Mouse (Mus musculus) lung, postnatal 36 days (tissue): ENCODE data around the gene Garem2.

Experiments
- DNase-seq: peaks from one replicate; pipeline ENCODE4 v3.0.0; 2022; ENCODE audit warnings: mixed read lengths

Garem2 gene

DNA sequence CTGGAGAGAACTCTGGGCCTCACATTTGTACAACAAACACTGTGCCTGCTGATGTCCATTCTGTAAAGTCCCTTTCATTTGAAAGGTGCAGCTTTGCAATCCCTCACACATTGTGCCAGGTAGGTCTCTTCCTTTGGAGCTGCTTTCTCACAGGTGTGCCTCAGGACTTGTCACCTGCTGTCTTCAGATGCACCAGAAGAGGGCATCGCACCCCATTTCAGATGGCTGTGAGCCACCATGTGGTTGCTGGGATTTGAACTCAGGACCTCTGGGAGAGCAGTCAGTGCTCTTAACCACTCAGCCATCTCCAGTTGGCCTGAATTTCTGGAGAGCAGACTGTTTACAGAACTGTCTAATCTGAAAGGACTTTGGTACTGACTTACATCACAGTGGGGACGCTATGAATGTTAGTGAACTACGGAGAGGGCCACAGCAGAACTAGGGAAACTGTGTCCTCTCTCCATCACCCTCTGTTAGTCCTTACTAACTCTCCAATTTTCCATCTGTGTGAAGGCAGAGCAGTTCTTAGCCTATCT lies 7.6 kb downstream of the Garem2 start:
- DNase-seq, result no peak

DNA sequence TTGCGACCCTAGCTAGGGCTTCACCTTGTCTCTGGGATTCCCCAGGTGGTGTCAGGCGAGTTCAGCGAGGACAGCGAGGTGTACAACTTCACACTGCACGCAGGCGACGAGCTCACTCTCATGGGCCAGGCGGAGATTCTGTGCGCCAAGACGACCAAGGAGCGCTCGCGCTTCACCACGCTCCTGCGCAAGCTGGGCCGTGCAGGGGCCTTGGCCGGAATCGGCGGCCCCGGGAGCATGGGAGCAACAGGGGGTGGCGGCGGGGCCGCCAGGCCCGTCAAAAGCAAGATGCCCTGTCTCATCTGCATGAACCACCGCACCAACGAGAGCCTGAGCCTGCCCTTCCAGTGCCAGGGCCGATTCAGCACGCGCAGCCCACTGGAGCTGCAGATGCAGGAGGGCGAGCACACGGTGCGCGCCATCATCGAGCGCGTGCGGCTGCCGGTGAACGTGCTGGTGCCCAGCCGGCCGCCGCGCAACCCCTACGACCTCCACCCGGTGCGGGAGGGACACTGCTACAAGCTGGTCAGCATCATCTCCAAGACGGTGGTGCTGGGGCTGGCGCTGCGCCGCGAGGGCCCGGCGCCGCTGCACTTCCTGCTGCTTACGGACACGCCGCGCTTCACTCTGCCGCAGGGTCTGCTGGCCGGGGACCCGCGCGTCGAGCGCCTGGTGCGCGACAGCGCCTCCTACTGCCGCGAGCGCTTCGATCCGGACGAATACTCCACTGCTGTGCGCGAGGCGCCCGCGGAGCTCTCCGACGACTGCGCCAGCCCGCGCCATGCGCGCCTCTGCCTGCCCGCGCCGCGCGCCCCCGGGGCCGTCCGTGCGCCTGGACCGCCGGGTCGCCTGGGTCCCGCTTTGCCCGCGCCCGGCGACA lies 9.2 kb downstream of the Garem2 start:
- peak; percentile 44 for DNase-seq

DNA sequence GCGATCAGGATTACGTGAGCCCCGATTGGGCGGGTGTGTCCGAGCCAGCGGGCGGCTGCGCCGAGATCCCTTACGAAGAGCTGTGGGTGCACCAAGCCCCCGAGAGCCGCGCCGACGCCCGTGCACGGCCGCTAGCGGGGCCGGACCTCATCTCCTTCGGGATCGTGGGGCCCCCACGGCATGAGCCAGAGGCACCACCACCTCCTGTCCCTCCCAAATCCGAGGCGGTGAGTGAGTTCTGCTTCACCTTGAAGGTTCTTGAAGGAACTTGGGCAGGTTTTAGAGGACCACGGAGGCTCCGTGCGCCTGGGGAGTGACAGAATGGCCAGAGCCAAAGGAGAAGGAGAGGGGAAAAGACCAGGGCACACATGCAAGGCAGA lies 9.8 kb downstream of the Garem2 start:
- DNase-seq, result no peak

DNA sequence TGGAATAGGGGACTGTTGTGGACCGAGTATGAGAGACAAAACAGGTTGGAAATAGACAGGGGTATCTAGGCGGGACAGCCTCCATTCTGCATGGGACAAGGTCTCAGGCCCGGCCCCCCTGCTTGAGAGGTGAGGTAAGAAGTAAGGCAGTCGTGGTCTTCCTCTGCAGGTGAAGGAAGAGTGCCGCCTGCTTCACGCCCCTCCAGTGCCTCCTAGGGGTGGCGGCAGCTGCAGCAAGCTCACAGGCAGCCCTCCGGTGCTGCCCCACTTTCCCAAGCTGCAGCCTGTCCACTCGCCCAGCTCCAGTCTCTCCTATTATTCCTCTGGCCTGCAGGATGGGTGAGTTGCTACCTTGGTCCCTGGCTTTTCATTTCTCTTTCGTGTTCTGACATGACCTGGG lies 10.8 kb downstream of the Garem2 start:
- DNase-seq, result no peak

DNA sequence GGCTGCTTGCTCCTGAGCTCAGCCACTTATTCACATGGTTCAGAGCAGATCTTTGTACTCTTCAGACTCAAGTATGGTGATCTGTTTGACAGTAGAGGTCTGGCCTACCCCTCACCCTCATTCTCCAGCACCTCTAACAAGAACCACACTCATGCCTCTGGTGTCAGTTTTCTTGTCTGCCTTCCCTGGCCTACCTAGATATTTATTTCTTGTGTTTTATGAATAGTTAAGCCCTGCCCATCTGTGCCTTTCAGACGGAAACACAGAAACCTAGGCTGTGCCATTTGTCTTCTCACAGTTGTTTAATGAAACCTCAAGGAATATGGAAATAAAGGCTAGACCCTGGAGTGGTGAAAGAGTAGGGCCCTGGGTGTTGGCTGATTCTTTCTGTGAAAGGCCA lies 13.1 kb downstream of the Garem2 start:
- no peak for DNase-seq

DNA sequence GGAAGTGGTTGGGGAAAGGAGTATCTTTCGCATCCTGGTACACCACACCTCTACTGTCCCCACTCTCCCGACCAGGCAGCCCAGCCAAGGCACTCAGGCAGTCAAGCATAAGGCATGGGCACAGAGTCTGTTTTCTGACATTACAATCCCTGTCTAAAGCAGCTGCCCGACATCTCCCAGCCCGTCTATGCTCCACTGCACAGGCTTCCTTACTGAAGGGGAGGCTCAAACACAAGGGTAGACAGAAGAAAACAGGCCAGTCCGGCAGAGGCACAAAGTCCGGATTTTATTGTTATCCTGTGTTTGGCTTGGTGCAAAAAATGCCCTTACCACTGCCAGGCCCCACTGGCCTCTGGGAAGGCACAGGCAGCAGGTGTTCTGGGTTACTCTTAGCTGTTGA lies 14.2 kb downstream of the Garem2 start:
- DNase-seq, result no peak

DNA sequence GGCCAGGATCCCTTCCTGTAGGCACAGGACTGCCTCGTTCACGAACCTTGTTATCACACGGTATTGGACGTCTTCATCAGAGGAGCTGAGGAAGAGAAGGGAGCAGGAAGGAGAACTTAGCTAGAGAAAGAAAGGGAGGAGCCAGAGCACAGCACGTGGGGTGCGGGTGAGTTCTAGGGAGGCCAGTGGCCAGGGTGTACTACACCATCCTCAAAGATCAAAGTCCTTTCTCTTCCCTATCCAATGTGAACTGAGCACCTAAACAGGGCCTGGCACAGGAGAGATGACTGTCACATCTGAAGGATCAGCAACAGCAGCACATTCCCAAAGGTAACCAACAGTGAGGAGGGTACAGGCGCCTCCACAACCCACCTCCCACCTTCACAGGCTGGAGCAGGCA lies 15.1 kb downstream of the Garem2 start:
- DNase-seq, result no peak

DNA sequence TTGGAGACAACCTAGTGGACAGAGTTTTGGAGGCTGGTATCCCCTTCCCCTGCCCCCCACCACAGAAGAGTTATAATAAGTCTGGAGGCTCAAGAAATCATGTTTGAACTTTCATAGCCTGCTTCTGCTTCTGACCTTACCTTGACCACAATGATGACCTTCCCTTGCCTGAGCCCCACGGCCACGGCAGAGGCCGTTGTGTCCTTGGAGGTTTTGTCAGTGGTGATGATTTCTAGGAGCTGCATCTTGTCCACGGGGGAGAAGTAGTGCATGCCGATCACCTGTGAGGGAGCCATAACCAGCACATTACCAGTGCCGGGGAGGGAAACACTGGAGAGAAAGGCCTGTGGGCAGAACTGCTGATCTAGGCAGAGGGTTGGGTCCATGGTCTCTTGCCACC lies 17.5 kb downstream of the Garem2 start:
- no peak for DNase-seq

DNA sequence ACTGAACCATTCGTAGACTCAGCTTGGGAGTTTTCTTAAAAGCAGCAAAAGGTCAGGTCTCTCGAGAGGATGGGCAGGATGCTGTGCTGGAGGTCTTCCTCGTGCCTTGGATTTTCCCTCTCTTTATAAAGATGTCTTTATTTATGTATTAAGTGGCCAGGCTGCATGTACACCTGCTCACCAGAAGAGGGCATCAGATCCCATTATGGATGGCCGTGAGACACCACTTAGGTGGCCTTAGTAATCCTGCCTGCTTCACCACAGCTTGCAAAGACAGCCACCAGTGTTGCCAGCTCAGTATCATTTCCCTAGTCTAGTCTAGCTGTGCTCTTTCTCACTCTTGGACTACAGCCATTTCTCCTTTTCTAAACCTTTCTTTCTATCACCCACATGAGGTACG lies 20.6 kb downstream of the Garem2 start:
- peak; percentile 55 for DNase-seq

DNA sequence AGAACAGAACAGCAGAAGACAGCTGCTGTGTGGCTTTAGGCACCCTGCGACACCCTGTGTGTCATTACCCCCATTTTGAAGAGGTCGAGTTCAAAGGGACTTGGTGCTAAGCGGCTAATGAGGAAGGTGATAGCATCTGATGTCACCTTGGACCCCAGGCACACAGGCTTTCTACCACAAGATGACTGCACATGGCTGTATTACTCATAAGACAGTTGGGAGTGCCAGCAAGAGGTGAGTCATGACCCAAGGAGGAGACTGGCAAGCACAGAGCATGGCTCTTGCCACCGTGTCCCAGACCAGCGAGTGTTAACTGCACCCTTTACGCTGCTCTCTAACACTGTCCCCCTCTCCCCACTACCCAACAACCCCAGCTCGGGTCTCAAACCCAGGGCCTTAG lies 21.8 kb downstream of the Garem2 start:
- DNase-seq, result no peak

DNA sequence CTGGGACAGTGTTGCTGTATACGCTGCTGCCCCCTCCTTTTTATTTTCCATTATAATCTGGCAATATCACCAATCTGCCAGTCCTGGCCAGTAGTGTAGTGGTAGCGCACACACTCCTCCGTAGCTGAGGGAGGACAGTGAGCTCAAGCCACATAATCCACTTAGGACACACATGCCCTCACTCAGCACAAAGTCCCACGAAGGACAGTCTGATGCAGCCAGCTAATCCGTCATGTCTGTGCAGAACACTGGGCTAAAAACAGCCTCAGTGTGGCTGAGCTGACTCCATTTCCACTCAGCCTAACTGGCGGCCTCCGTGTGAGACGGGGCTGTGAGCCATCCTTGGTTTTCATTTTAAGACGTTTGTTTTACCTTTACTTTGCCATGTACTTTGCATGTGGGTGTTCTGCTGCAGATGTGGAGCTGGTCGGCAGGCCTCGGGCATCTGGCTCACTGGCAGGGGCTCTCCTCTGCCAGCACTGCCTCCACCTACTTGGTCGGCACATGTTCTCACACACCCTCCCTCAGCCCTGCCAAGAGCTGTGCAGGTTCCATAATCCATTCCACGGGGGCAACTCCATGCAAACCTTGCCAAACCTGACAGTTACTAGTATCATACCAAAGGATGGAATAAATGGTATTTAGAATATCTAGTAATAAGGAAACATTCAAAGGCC lies 23.1 kb downstream of the Garem2 start:
- no peak for DNase-seq

DNA sequence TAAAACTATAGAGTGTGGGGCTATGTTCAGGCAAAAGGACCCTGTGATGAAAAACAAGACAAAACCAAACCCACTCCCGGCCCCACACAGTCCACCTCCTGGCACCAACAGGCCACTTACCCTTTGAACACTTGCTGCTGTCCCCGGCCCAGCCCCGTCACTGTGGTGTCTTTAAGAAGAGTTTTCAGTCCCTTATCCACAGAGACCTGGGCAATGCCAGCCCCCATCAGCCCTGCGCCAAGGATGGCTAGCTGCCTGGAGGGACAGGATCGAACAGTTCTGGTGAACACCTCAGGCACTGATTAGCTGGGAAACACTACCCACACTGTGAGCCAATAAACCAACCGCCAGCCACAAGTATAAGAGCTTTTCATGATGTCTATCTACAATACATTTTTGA lies 23.7 kb downstream of the Garem2 start:
- DNase-seq, result no peak

DNA sequence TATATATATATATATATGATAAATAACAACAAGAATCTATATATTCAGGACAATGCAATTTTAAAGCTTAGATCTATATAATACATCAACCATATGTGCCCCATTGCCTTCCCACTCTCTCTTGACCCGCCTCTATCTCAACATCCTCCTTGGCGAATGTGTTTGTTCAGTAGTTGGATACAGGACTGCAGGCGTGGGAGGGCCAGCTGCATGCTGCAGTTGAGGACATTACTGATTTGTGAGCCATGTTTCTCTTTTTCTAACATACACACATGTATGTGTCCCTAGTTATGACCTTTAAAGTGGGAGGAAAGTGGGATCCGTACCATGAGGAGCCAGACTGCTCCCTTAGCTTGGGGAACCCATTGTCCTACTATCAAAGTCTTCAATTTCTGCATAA lies 26.3 kb downstream of the Garem2 start:
- no peak for DNase-seq

DNA sequence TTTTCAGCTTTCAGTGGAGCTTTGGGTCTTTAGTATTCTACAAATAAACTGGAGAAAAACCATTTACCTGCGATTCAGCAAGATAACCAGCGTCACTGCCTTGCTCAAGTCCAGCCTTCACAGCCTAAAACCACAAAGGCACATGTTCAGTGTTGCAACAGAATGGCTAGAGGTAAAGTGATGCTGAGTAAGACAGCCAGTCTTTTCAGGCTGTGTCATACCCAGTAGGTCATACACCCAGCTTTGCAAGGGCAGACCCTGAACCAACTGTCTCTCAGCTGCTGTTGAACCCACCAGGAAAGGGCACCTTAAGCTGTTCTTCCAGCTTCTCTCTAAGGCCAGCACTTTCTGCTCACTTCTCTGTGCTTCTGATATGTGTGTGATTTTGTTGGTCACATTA lies 27.2 kb downstream of the Garem2 start:
- DNase-seq, result peak; percentile 9

DNA sequence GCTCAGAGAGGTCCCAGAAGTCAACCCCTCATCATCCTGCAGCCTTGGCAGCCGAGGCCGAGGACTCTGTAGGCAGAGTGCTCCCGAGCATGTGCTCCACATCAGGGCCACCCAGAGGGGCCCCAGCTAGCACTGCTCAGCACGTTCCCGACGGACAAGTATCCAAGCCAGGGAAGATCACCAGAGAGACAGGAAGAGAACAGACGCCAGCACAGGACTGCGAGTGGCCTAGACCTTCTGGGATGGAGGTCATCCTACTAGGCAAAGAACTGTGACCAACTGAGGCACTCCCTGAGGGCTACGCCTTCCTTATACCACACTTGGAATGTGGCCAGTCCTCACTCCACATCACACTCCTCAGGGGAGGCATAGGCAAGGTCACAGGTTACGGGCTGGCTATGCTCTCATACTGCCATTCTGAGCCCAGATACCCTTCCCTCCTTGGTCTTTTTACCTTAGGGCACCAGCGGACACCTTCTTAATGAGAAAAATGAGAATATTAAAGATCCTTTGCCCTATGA lies 30.8 kb downstream of the Garem2 start:
- no peak for DNase-seq

DNA sequence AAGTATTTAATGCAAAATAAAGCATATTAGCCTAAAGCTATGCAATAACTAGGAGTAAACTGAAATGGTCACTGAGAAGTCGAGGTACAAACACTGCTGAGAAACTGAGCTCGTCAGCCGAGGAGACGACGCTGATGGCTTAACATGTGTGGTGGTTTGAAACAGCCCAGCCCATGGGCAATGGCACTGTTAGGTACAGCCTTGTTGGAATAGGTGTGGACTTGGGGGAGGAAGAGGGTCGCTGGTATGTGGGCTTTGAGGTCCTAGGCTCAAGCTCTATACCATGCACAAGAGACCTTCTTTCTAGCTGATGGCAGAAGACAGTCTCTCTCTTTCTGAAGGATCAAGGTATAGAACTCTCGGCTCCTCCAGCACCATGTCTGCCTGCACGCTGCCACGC lies 32.3 kb downstream of the Garem2 start:
- no peak for DNase-seq

DNA sequence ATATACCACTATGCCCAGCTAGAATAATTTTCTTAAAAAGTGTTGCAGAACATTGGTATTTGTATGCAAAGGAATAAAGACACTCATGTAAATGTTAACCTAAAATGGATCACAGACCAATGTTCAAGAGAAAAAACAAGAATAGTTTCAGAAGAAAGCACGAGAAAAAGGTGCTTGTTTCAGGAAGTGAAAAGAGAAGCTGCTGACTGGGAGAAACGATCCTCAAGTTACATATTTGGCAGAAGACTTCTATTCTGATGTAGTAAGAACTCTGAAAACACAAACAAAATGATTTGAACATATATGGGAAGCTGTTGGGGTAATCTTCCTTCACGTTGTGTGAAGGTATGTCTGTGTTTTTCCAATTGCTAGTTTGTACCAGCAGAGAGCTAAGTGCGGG lies 33.2 kb downstream of the Garem2 start:
- no peak for DNase-seq

DNA sequence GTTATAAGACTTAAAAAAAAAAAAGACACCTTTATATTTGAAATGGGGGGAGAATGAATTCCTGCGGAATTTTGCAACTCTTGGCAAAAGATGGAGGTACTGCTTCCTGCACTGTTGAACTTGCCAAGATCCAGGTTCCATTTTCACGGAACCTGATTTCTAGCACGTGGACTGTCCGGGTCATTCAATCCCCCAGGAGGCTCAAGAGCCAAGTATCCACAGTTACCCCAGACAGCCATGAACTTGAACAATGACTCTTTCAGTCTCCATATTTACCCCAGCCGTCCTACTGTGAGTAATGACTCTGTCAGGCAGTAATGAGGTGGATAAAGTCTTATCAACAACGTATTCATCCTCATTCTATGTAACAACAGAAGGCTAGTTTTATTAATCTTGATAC lies 41.6 kb downstream of the Garem2 start:
- DNase-seq, result no peak

DNA sequence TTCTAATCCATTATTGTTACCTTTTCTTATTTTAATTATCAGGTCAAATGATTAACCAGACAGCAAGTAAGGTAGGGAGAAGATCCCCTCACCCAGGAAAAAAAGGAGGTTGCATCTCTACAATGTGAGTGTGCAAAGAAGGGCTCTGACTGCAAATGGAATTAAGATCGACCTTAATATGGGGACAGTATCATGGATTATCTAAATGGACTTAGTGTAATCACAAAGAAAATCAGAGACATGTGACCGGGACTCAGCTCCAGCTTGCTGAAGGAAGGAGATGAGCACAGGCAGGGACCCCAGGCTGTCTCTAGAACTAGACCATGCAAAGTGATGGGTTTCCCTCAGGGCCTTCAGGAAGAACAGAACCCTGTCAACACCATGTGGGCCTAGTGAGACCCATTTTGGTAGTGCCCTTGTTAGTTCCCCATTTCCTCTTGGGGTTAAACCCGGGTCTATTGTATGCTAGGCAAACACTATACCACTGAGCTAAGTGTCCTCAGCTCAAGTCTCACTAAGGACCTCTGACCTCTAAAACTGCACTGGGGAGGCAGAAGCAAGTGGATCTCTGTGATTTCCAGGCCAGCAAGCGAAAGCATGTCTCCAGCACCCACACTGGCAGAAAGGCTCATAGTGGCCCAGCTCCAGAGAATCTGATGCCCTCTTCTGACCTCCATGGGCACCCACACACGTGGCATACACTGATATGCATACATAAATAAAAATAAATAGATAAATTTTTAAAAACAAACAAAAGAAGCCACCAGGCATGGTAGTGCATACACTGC lies 43.4 kb downstream of the Garem2 start:
- no peak for DNase-seq

DNA sequence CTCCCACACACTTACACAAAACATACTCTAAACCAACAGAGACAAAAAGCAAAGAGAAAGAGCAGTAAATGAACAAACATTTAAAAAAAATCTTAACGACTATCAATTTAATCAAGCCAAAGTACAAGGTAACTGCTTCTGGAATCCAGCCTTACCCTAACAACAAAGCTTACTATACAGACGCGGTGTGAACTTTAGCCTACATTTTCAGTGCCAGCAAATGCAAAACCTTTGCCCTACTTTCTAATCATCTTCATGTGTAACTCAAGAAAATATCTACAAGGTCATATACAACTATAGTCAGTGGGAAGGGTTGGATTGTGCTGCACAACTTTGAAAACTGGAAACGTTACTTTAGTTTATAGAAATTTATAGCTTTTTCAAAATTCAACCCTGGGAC lies 47.0 kb downstream of the Garem2 start:
- DNase-seq, result peak; percentile 26

DNA sequence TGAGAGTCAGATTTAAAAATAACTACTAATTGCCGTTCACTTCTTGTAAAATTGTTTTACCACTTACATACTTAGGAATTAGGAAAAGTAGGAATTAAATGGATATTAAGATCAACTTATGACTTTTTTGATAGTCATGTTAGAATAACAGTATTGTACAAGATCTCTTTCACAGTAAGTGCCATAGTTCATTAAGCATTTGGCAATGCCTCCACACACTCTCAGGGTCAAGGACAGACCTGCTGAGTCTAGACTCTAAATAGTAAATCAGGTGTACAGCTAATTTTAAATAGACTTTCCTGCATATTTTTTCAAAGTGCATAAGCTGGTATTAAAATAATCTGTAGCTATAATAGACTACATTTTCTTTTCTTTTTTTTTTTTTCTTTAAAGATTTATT lies 47.5 kb downstream of the Garem2 start:
- no peak for DNase-seq

DNA sequence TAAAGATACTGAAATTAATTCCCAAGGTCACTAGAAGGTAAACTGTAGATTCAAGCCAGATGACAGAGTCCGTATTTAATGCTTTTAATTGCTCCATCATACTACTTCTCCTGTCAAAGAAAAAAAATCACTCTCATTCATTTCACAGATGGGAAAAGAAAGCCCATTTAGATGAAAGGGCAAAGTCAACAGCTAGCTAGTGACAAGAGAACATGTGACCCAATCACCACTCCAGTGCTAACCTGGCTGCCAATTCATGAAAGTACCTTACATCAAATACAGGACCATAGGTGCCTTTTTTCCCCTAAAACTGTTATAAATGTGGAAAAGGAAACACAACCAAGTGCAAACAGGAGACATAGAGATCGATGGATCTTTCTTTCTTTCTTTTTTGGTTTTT lies 48.3 kb downstream of the Garem2 start:
- DNase-seq, result no peak

DNA sequence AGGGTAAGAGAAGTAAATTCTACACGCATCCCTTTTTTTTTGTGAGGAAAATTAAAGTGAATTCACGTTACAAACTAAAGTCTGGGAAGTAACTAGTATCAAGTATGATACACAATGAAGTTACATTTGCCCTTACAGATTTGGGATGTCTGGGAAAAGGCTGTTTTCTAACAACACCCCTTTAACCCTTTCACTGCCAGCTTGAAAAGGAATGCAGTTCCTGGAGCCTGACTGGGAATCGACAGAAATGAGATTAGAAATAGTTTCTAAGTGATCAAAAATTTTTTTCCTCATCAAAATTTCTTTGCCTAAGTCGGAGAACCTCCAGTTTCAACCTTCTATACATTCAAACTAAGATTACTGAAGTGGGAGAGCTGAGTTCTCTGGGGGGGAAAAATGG lies 49.1 kb downstream of the Garem2 start:
- no peak for DNase-seq
